Comparison of ENCODE assay signal across 8 mouse cellular contexts in genomic region chr17:83732166-83732629, GRCm38 (mm10). TPM values are rescaled to one million over a fixed set of nuclear protein-coding genes. Genes with fewer than 3 reads are reported as not detected.
DNase-seq lines count a peak whose midpoint lies in the region; ATAC-seq and TF ChIP-seq lines count a peak whose summit lies in the region.

No protein-coding gene starts in this region.

- no peak for TF ChIP-seq CTCF in G1E (IDR thresholded peaks at IDR 0.05; ENCODE audit: low read depth, low read length)
- no peak for TF ChIP-seq CTCF in liver, embryonic 14.5 days (IDR thresholded peaks at IDR 0.05; ENCODE audit: low read depth)
- no peak for TF ChIP-seq CTCF in small intestine, adult 2 months (IDR thresholded peaks at IDR 0.05; ENCODE audit: extremely low read depth, insufficient read length, insufficient replicate concordance, low read depth, low read length)

- peak; percentile 90 for ATAC-seq in frontal cortex, adult (ENCODE audit: low TSS enrichment)
- peak; percentile 91 for ATAC-seq in G1E (ENCODE audit: extremely low read depth, insufficient number of reproducible peaks, low FRiP score, poor library complexity, severe bottlenecking)
- peak; percentile 67 for ATAC-seq in liver, embryonic 14.5 days (ENCODE audit: insufficient read depth)

- no peak for DNase-seq in frontal cortex, postnatal 25 days (ENCODE audit: low spot score in 2 of 2)
- peak; percentile 68 for DNase-seq in G1E (ENCODE audit: low spot score)
- peak; percentile 11 for DNase-seq in embryo, embryonic 11.5 days (ENCODE audit: low read depth, low spot score)
- peak; percentile 38 for DNase-seq in heart, postnatal 4 days
- DNase-seq in liver, embryonic 14.5 days (ENCODE audit: low read depth in 3 of 3, low spot score in 3 of 3): peak; percentile 62 to 74 (median 69)
- no peak for DNase-seq in ovary, adult 18-20 months (ENCODE audit: low spot score)

- H3K4me2 ChIP-seq in liver, embryonic 14.5 days (ENCODE audit: low read depth): peak overlapping the region; percentile 67

- no peak for TF ChIP-seq EP300 in liver, embryonic 14.5 days (IDR thresholded peaks at IDR 0.05; ENCODE audit: low read depth)

- H3K9me3 ChIP-seq in G1E (replicated peaks): peaks cover 3% of the 10 kb centered on the region; the same call in 1 of the 2 replicates
- H3K9me3 ChIP-seq in liver, embryonic 14.5 days (ENCODE audit: control insufficient read depth, low read length): no peaks in the 10 kb centered on the region

- H3K4me1 ChIP-seq in G1E (ENCODE audit: insufficient read depth, low read depth, low read length): peaks cover 41% of the 10 kb centered on the region
- peaks cover 30 to 37% of the 10 kb centered on the region in 2 experiments for H3K4me1 ChIP-seq in liver, embryonic 14.5 days (replicated peaks; ENCODE audit: control insufficient read depth in 2 of 2, insufficient read depth in 2 of 2, low read length in 1 of 2)
- no peaks in the 10 kb centered on the region for H3K4me1 ChIP-seq in small intestine, adult 2 months (ENCODE audit: control insufficient read depth, insufficient read depth, insufficient read length, low read length)

- WGBS in liver, embryonic 14.5 days (ENCODE audit: insufficient replicate concordance): 11% methylated on average over 10 of the region's 10 CpGs
- WGBS in small intestine, adult 2 months: 59% methylated on average over 10 of the region's 10 CpGs

- peak overlapping the region; percentile 90 for H3K27ac ChIP-seq in liver, embryonic 14.5 days
- H3K27ac ChIP-seq in small intestine, adult 2 months (ENCODE audit: insufficient read depth, low read depth, low read length): peak overlapping the region; percentile 53

- peak overlapping the region; percentile 59; the same call in 1 of the 2 replicates for H3K4me3 ChIP-seq in G1E (ENCODE audit: low read depth, low read length)
- H3K4me3 ChIP-seq in liver, embryonic 14.5 days (ENCODE audit: insufficient read depth in 1 of 2, low read depth in 2 of 2, low read length in 2 of 2): peak overlapping the region; percentile 33 to 44
- no peak overlapping the region for H3K4me3 ChIP-seq in small intestine, adult 2 months (ENCODE audit: low read depth, low read length)

- no peak for TF ChIP-seq POLR2A in small intestine, adult 2 months (IDR thresholded peaks at IDR 0.05; ENCODE audit: low read depth, low read length)

- H3K27me3 ChIP-seq in G1E (ENCODE audit: insufficient read depth, low read length): no peaks in the 10 kb centered on the region
- H3K27me3 ChIP-seq in liver, embryonic 14.5 days (ENCODE audit: control insufficient read depth, insufficient read depth, low read length): no peaks in the 10 kb centered on the region
- H3K27me3 ChIP-seq in small intestine, adult 2 months (ENCODE audit: control insufficient read depth, insufficient read depth, low read length): no peaks in the 10 kb centered on the region

- H3K9ac ChIP-seq in liver, embryonic 14.5 days (replicated peaks): peak overlapping the region; percentile 67

- H3K36me3 ChIP-seq in G1E (replicated peaks): peaks cover 53% of the 10 kb centered on the region
- H3K36me3 ChIP-seq in liver, embryonic 14.5 days (replicated peaks; ENCODE audit: control insufficient read depth, insufficient read depth, low read depth): no peaks in the 10 kb centered on the region
- no peaks in the 10 kb centered on the region for H3K36me3 ChIP-seq in small intestine, adult 2 months (ENCODE audit: control insufficient read depth, insufficient read depth, low read length)

RNA-seq across cellular contexts. Expression of gene Mta3, which starts 26.2 kb away (rescaled TPM):
- total RNA-seq in G1E (2014; fragmentation: Nextera tagmentation) (169 and 179 TPM in 2 replicates), G1E (2017) (33.7 and 35.3 TPM in 2 replicates)
- polyA plus RNA-seq in G1E (2012): 114 and 126 TPM in 2 replicates
- total RNA-seq in heart, postnatal 4 days (2021): 10 to 100 TPM; 35.3 to 35.6 TPM
- polyA plus RNA-seq in liver, embryonic 14.5 days (2012; rRNA removed): 30.0 and 35.5 TPM in 2 replicates
- 26.7 and 34.5 TPM in 2 replicates for polyA plus RNA-seq in liver, embryonic 14.5 days (2014; fragmentation: Nextera tagmentation; extraction: Ambion mirVana)
- 13.7 and 40.1 TPM in 2 replicates for polyA plus RNA-seq in small intestine, adult 2 months (2012; rRNA removed)

Comparison
In these comparisons a context has a peak if more than half of its experiments do, and no peak if none do; other contexts are left out.
1. DNase-seq: peak in G1E (single experiment), embryo, embryonic 11.5 days (single experiment), heart, postnatal 4 days (single experiment) and liver, embryonic 14.5 days (3 of 3); none in frontal cortex, postnatal 25 days (0 of 2) and ovary, adult 18-20 months (single experiment).
2. Peak in every context shown above with its lines, with median percentiles within 50 percentile points of each other: ATAC-seq.